Mouse (Mus musculus) midbrain, embryonic 13.5 days (tissue): ENCODE results near the gene Kcnh2. TPM values are rescaled to one million over a fixed set of nuclear protein-coding genes. Genes with fewer than 3 reads are reported as not detected.

Experiments used
- ATAC-seq: fragments of 200-750 bp; cut with Nextera tagmentation; 2 replicates; pipeline ENCODE4 v1.8.0; 2017; ENCODE audit warnings: mild to moderate bottlenecking, moderate TSS enrichment, moderate library complexity
- H3K27ac ChIP-seq: fragments of 300-500 bp; sonication (generic); 2 replicates; pipeline ENCODE4 v1.5.1; 2015; ENCODE audit warnings: inconsistent platforms, mild to moderate bottlenecking, moderate library complexity
- H3K27me3 ChIP-seq: fragments of 300-500 bp; sonication (generic); 2 replicates; pipeline ENCODE4 v1.6.1; 2015; ENCODE audit warnings: mild to moderate bottlenecking, inconsistent platforms
- H3K36me3 ChIP-seq: fragments of 300-500 bp; sonication (generic); 2 replicates; pipeline ENCODE4 v1.6.1; 2015; ENCODE audit warnings: mild to moderate bottlenecking, inconsistent platforms
- H3K4me1 ChIP-seq: fragments of 300-500 bp; sonication (generic); replicated peaks from 2 replicates; pipeline ENCODE4 v1.6.1; 2015; ENCODE audit warnings: inconsistent platforms
- H3K4me2 ChIP-seq: fragments of 300-500 bp; sonication (generic); replicated peaks from 2 replicates; pipeline ENCODE4 v1.6.1; 2015; ENCODE audit warnings: moderate library complexity, mild to moderate bottlenecking, inconsistent platforms
- H3K4me3 ChIP-seq: fragments of 300-500 bp; sonication (generic); replicated peaks from 2 replicates; pipeline ENCODE4 v1.5.1; 2015; ENCODE audit warnings: mild to moderate bottlenecking, inconsistent platforms
- H3K9ac ChIP-seq: fragments of 300-500 bp; sonication (generic); replicated peaks from 2 replicates; pipeline ENCODE4 v1.6.1; 2015; ENCODE audit warnings: mild to moderate bottlenecking, inconsistent platforms
- H3K9me3 ChIP-seq: fragments of 300-500 bp; sonication (generic); 2 replicates; pipeline ENCODE4 v1.6.1; 2016; ENCODE audit warnings: mild to moderate bottlenecking, inconsistent platforms
- WGBS: fragments of 180-500 bp; shearing (Covaris S2); methylation state at CpG from one replicate; pipeline ENCODE4 v1.1.7; 2015; 5-methylcytosine and 5-hydroxymethylcytosine counted together
- polyA plus RNA-seq: library from polyadenylated mRNA; unstranded; fragments of >200 nt; fragmentation: Nextera tagmentation; extraction: Ambion mirVana; gene quantifications from 2 replicates; pipeline ENCODE4 v1.2.1, GENCODE M21; 2015

The Kcnh2 gene
- polyA plus RNA-seq, 1 experiment from 2014 or later, result 10.3 TPM

- Histone ChIP-seq H3K4me2 (no peak overlapping the region), H3K27ac (no peak overlapping the region), H3K9ac (no peak overlapping the region), H3K27me3 (peaks cover 5% of the 10 kb centered on the region), H3K36me3 (peaks cover 44% of the 10 kb centered on the region), H3K9me3 (no peaks in the 10 kb centered on the region), H3K4me3 (no peak overlapping the region), H3K4me1 (peaks cover 43% of the 10 kb centered on the region)
- ATAC-seq, result no peak
- 82% methylated on average over 4 of the region's 4 CpGs for WGBS
Observed at GRCm38 (mm10) chr5:24326842-24327417, 24.5 kb downstream of the Kcnh2 start.

- WGBS, result 91% methylated on average over 15 of the region's 15 CpGs
- Histone ChIP-seq H3K27me3 (peaks cover 7% of the 10 kb centered on the region), H3K9me3 (no peaks in the 10 kb centered on the region), H3K4me3 (no peak overlapping the region), H3K9ac (no peak overlapping the region), H3K27ac (no peak overlapping the region), H3K4me2 (no peak overlapping the region), H3K36me3 (peaks cover 38% of the 10 kb centered on the region), H3K4me1 (peaks cover 49% of the 10 kb centered on the region)
- no peak for ATAC-seq
Observed at GRCm38 (mm10) chr5:24326166-24326841, 25.1 kb downstream of the Kcnh2 start.

- H3K9me3 ChIP-seq, result no peaks in the 10 kb centered on the region
- H3K4me3 ChIP-seq, result no peak overlapping the region
- H3K27ac ChIP-seq, result no peak overlapping the region
- H3K36me3 ChIP-seq, result peaks cover 38% of the 10 kb centered on the region
- WGBS, result 58% methylated on average over 14 of the region's 14 CpGs
- ATAC-seq, result no peak
- H3K4me2 ChIP-seq, result no peak overlapping the region
- no peak overlapping the region for H3K9ac ChIP-seq
- peaks cover 7% of the 10 kb centered on the region for H3K27me3 ChIP-seq
- peaks cover 55% of the 10 kb centered on the region for H3K4me1 ChIP-seq
Observed at GRCm38 (mm10) chr5:24325251-24325650, 26.2 kb downstream of the Kcnh2 start.

- H3K36me3 ChIP-seq, result peaks cover 55% of the 10 kb centered on the region
- no peak overlapping the region for H3K4me3 ChIP-seq
- peak overlapping the region; percentile 58 for H3K9ac ChIP-seq
- peak overlapping the region; percentile 21; the same call in 1 of the 2 replicates for H3K27ac ChIP-seq
- H3K4me1 ChIP-seq, result peaks cover 38% of the 10 kb centered on the region
- H3K9me3 ChIP-seq, result no peaks in the 10 kb centered on the region
- H3K27me3 ChIP-seq, result peaks cover 7% of the 10 kb centered on the region
- peak; percentile 55 for ATAC-seq
- 5% methylated on average over 22 of the region's 22 CpGs for WGBS
- H3K4me2 ChIP-seq, result peak overlapping the region; percentile 28
Observed at GRCm38 (mm10) chr5:24321711-24322682, 29.4 kb downstream of the Kcnh2 start.

GRCm38 (mm10) chr5:24320894-24321293 lies 30.5 kb downstream of the Kcnh2 start:
- Histone ChIP-seq H3K4me2 (no peak overlapping the region), H3K4me3 (no peak overlapping the region), H3K27me3 (peaks cover 3% of the 10 kb centered on the region; the same call in 1 of the 2 replicates), H3K27ac (peak overlapping the region; percentile 9; the same call in 1 of the 2 replicates), H3K36me3 (peaks cover 46% of the 10 kb centered on the region), H3K9ac (peak overlapping the region; percentile 58), H3K9me3 (no peaks in the 10 kb centered on the region), H3K4me1 (peaks cover 38% of the 10 kb centered on the region)
- 45% methylated on average over 5 of the region's 5 CpGs for WGBS
- ATAC-seq, result no peak

GRCm38 (mm10) chr5:24320467-24320813 lies 31.0 kb downstream of the Kcnh2 start:
- Histone ChIP-seq H3K4me2 (0 out of 2 replicates have a peak overlapping the region, but pooled peaks have one; percentile 14), H3K9me3 (no peaks in the 10 kb centered on the region), H3K4me3 (no peak overlapping the region), H3K27ac (no peak overlapping the region), H3K36me3 (peaks cover 41% of the 10 kb centered on the region), H3K27me3 (peaks cover 3% of the 10 kb centered on the region; the same call in 1 of the 2 replicates), H3K9ac (peak overlapping the region; percentile 58; the same call in 1 of the 2 replicates), H3K4me1 (peaks cover 38% of the 10 kb centered on the region)
- WGBS, result 24% methylated on average over 6 of the region's 6 CpGs
- ATAC-seq, result no peak

GRCm38 (mm10) chr5:24319776-24320466 lies 31.5 kb downstream of the Kcnh2 start:
- Histone ChIP-seq H3K4me2 (0 out of 2 replicates have a peak overlapping the region, but pooled peaks have one; percentile 14), H3K9me3 (no peaks in the 10 kb centered on the region), H3K27ac (no peak overlapping the region), H3K9ac (0 out of 2 replicates have a peak overlapping the region, but pooled peaks have one; percentile 58), H3K27me3 (0 out of 2 replicates have a peak, but pooled peaks cover 3% of the 10 kb centered on the region), H3K4me1 (peaks cover 38% of the 10 kb centered on the region), H3K36me3 (peaks cover 36% of the 10 kb centered on the region), H3K4me3 (no peak overlapping the region)
- ATAC-seq, result no peak
- WGBS, result 13% methylated on average over 13 of the region's 13 CpGs

GRCm38 (mm10) chr5:24309223-24309622 lies 42.2 kb downstream of the Kcnh2 start:
- 84% methylated on average over 2 of the region's 2 CpGs for WGBS
- no peaks in the 10 kb centered on the region for H3K36me3 ChIP-seq
- peaks cover 9% of the 10 kb centered on the region; the same call in 1 of the 2 replicates for H3K9me3 ChIP-seq
- H3K4me1 ChIP-seq, result no peaks in the 10 kb centered on the region
- H3K27me3 ChIP-seq, result no peaks in the 10 kb centered on the region
- no peak overlapping the region for H3K9ac ChIP-seq
- no peak overlapping the region for H3K4me3 ChIP-seq
- no peak overlapping the region for H3K27ac ChIP-seq
- no peak for ATAC-seq
- H3K4me2 ChIP-seq, result no peak overlapping the region

- Histone ChIP-seq H3K4me1 (no peaks in the 10 kb centered on the region), H3K9ac (no peak overlapping the region), H3K36me3 (no peaks in the 10 kb centered on the region), H3K4me3 (no peak overlapping the region), H3K4me2 (no peak overlapping the region), H3K27me3 (no peaks in the 10 kb centered on the region), H3K27ac (no peak overlapping the region), H3K9me3 (0 out of 2 replicates have a peak, but pooled peaks cover 3% of the 10 kb centered on the region)
- ATAC-seq, result no peak
- WGBS, result 79% methylated on average over 7 of the region's 7 CpGs
Observed at GRCm38 (mm10) chr5:24308621-24309020, 42.8 kb downstream of the Kcnh2 start.

- no peaks in the 10 kb centered on the region for H3K36me3 ChIP-seq
- no peaks in the 10 kb centered on the region for H3K9me3 ChIP-seq
- H3K27me3 ChIP-seq, result no peaks in the 10 kb centered on the region
- H3K9ac ChIP-seq, result no peak overlapping the region
- no peaks in the 10 kb centered on the region for H3K4me1 ChIP-seq
- H3K4me2 ChIP-seq, result no peak overlapping the region
- no peak for ATAC-seq
- H3K4me3 ChIP-seq, result no peak overlapping the region
- no peak overlapping the region for H3K27ac ChIP-seq
- WGBS, result 71% methylated on average over 5 of the region's 5 CpGs
Observed at GRCm38 (mm10) chr5:24307118-24307777, 44.2 kb downstream of the Kcnh2 start.

- H3K27ac ChIP-seq, result no peak overlapping the region
- no peaks in the 10 kb centered on the region for H3K4me1 ChIP-seq
Observed at GRCm38 (mm10) chr5:24303199-24303598, 48.2 kb downstream of the Kcnh2 start.

More at GRCm38 (mm10) chr5:24303199-24303598, 48.2 kb downstream of the Kcnh2 start:
- WGBS, result 55% methylated on average over 3 of the region's 3 CpGs
- Histone ChIP-seq H3K4me2 (no peak overlapping the region), H3K9ac (no peak overlapping the region), H3K27me3 (no peaks in the 10 kb centered on the region), H3K9me3 (no peaks in the 10 kb centered on the region), H3K36me3 (no peaks in the 10 kb centered on the region), H3K4me3 (no peak overlapping the region)
- ATAC-seq, result no peak
